Mouse (Mus musculus) neural tube, embryonic 14.5 days (tissue): ENCODE measurements around the gene Cmip. TPM values are rescaled to one million over a fixed set of nuclear protein-coding genes. Genes with fewer than 3 reads are reported as not detected.

Experiments used
- ATAC-seq: fragments of 200-750 bp; cut with Nextera tagmentation; 2 replicates; pipeline ENCODE4 v1.8.0; 2017; ENCODE audit warnings: low read depth, mild to moderate bottlenecking, moderate TSS enrichment, moderate library complexity
- H3K27ac ChIP-seq: fragments of 300-500 bp; sonication (generic); 2 replicates; pipeline ENCODE4 v1.5.1; 2014; ENCODE audit warnings: low read depth, mild to moderate bottlenecking, control low read depth, low read length, moderate library complexity, mixed read lengths
- H3K27me3 ChIP-seq: fragments of 300-500 bp; sonication (generic); 2 replicates; pipeline ENCODE4 v1.6.1; 2014; ENCODE audit warnings: low read length; ENCODE audit not compliant: control insufficient read depth, insufficient read depth
- H3K36me3 ChIP-seq: fragments of 300-500 bp; sonication (generic); 2 replicates; pipeline ENCODE4 v1.6.1; 2014; ENCODE audit warnings: low read length, mixed read lengths; ENCODE audit not compliant: control insufficient read depth, insufficient read depth
- H3K4me1 ChIP-seq: fragments of 300-500 bp; sonication (generic); 2 replicates; pipeline ENCODE4 v1.6.1; 2014; ENCODE audit warnings: low read length; ENCODE audit not compliant: control insufficient read depth, insufficient read depth
- H3K4me2 ChIP-seq: fragments of 300-500 bp; sonication (generic); 2 replicates; pipeline ENCODE4 v1.6.1; 2014; ENCODE audit warnings: mild to moderate bottlenecking, low read depth, low read length, control low read depth
- H3K4me3 ChIP-seq: fragments of 300-500 bp; sonication (generic); 2 replicates; pipeline ENCODE4 v1.5.1; 2014; ENCODE audit warnings: low read depth, low read length, control low read depth, mixed read lengths
- H3K9ac ChIP-seq: fragments of 300-500 bp; sonication (generic); replicated peaks from 2 replicates; pipeline ENCODE4 v1.6.1; 2014; ENCODE audit warnings: low read depth, mild to moderate bottlenecking, control low read depth, low read length, mixed read lengths
- H3K9me3 ChIP-seq: fragments of 300-500 bp; sonication (generic); 2 replicates; pipeline ENCODE4 v1.6.1; 2016; ENCODE audit warnings: low read length; ENCODE audit not compliant: control insufficient read depth
- WGBS: fragments of 180-500 bp; shearing (Covaris S2); extraction: QIAGEN DNeasy Blood & Tissue Kit; methylation state at CpG from one replicate; pipeline ENCODE4 v1.1.7; 2014; 5-methylcytosine and 5-hydroxymethylcytosine counted together
- polyA plus RNA-seq: library from polyadenylated mRNA; unstranded; fragments of >200 nt; fragmentation: Nextera tagmentation; extraction: Ambion mirVana; gene quantifications from 2 replicates; pipeline ENCODE4 v1.2.1, GENCODE M21; 2014

Cmip gene
- polyA plus RNA-seq, 1 experiment from 2014 or later: 135 TPM

GRCm38 (mm10) chr8:117322715-117323310 lies 65.9 kb downstream of the Cmip start:
- Histone ChIP-seq H3K4me3 (no peak overlapping the region), H3K4me1 (peaks cover 34% of the 10 kb centered on the region), H3K27me3 (no peaks in the 10 kb centered on the region), H3K9ac (no peak overlapping the region), H3K9me3 (no peaks in the 10 kb centered on the region), H3K36me3 (no peaks in the 10 kb centered on the region), H3K27ac (peak overlapping the region; percentile 77), H3K4me2 (peak overlapping the region; percentile 29; the same call in 1 of the 2 replicates)
- WGBS: 42% methylated on average over 8 of the region's 8 CpGs
- ATAC-seq: peak; percentile 21

GRCm38 (mm10) chr8:117324821-117325220 lies 68.0 kb downstream of the Cmip start:
- Histone ChIP-seq H3K36me3 (no peaks in the 10 kb centered on the region), H3K27ac (no peak overlapping the region), H3K27me3 (no peaks in the 10 kb centered on the region), H3K4me3 (no peak overlapping the region), H3K9me3 (no peaks in the 10 kb centered on the region), H3K4me2 (no peak overlapping the region), H3K9ac (no peak overlapping the region), H3K4me1 (peaks cover 43% of the 10 kb centered on the region)
- no peak for ATAC-seq
- WGBS: 91% methylated on average over 9 of the region's 9 CpGs

GRCm38 (mm10) chr8:117326735-117327134 lies 69.9 kb downstream of the Cmip start:
- Histone ChIP-seq H3K4me1 (peaks cover 32% of the 10 kb centered on the region), H3K36me3 (no peaks in the 10 kb centered on the region), H3K4me2 (no peak overlapping the region), H3K9ac (no peak overlapping the region), H3K4me3 (no peak overlapping the region), H3K27me3 (no peaks in the 10 kb centered on the region), H3K9me3 (no peaks in the 10 kb centered on the region), H3K27ac (no peak overlapping the region)
- WGBS: 86% methylated on average over 5 of the region's 5 CpGs
- ATAC-seq: no peak

- 44% methylated on average over 7 of the region's 7 CpGs for WGBS
- H3K4me2 ChIP-seq: no peak overlapping the region
- no peaks in the 10 kb centered on the region for H3K9me3 ChIP-seq
- no peak overlapping the region for H3K4me3 ChIP-seq
- no peaks in the 10 kb centered on the region for H3K27me3 ChIP-seq
- peaks cover 30% of the 10 kb centered on the region for H3K4me1 ChIP-seq
- H3K27ac ChIP-seq: peak overlapping the region; percentile 70
- no peak for ATAC-seq
- no peaks in the 10 kb centered on the region for H3K36me3 ChIP-seq
- H3K9ac ChIP-seq: no peak overlapping the region
Measured at GRCm38 (mm10) chr8:117327385-117327837, 70.5 kb downstream of the Cmip start.

- no peak overlapping the region for H3K4me2 ChIP-seq
- peaks cover 36% of the 10 kb centered on the region for H3K4me1 ChIP-seq
- no peaks in the 10 kb centered on the region for H3K27me3 ChIP-seq
- no peak overlapping the region for H3K4me3 ChIP-seq
- H3K36me3 ChIP-seq: no peaks in the 10 kb centered on the region
- no peak overlapping the region for H3K9ac ChIP-seq
- 80% methylated on average over 9 of the region's 9 CpGs for WGBS
- no peaks in the 10 kb centered on the region for H3K9me3 ChIP-seq
- ATAC-seq: no peak
- no peak overlapping the region for H3K27ac ChIP-seq
Measured at GRCm38 (mm10) chr8:117328758-117329157, 71.9 kb downstream of the Cmip start.

- Histone ChIP-seq H3K4me3 (no peak overlapping the region), H3K4me1 (peaks cover 40% of the 10 kb centered on the region), H3K27me3 (no peaks in the 10 kb centered on the region), H3K4me2 (no peak overlapping the region), H3K9me3 (no peaks in the 10 kb centered on the region), H3K27ac (peak overlapping the region; percentile 55; the same call in 1 of the 2 replicates), H3K36me3 (no peaks in the 10 kb centered on the region), H3K9ac (no peak overlapping the region)
- WGBS: 65% methylated on average over 9 of the region's 9 CpGs
- ATAC-seq: no peak
Measured at GRCm38 (mm10) chr8:117329167-117329566, 72.3 kb downstream of the Cmip start.

GRCm38 (mm10) chr8:117329903-117330302 lies 73.0 kb downstream of the Cmip start:
- H3K4me1 ChIP-seq: peaks cover 47% of the 10 kb centered on the region
- no peaks in the 10 kb centered on the region for H3K36me3 ChIP-seq
- no peak for ATAC-seq
- peak overlapping the region; percentile 12; the same call in 1 of the 2 replicates for H3K27ac ChIP-seq
- 57% methylated on average over 2 of the region's 2 CpGs for WGBS
- H3K4me3 ChIP-seq: no peak overlapping the region
- H3K9me3 ChIP-seq: no peaks in the 10 kb centered on the region
- no peak overlapping the region for H3K4me2 ChIP-seq
- H3K27me3 ChIP-seq: no peaks in the 10 kb centered on the region
- H3K9ac ChIP-seq: no peak overlapping the region

GRCm38 (mm10) chr8:117332229-117333010 lies 75.6 kb downstream of the Cmip start:
- WGBS: 82% methylated on average over 27 of the region's 27 CpGs
- Histone ChIP-seq H3K4me1 (peaks cover 47% of the 10 kb centered on the region), H3K4me3 (no peak overlapping the region), H3K36me3 (no peaks in the 10 kb centered on the region), H3K9ac (no peak overlapping the region), H3K27me3 (no peaks in the 10 kb centered on the region), H3K27ac (no peak overlapping the region), H3K4me2 (no peak overlapping the region), H3K9me3 (no peaks in the 10 kb centered on the region)
- ATAC-seq: no peak

GRCm38 (mm10) chr8:117333619-117334018 lies 76.8 kb downstream of the Cmip start:
- H3K4me3 ChIP-seq: no peak overlapping the region
- WGBS: 52% methylated on average over 6 of the region's 6 CpGs
- no peaks in the 10 kb centered on the region for H3K9me3 ChIP-seq
- H3K36me3 ChIP-seq: no peaks in the 10 kb centered on the region
- H3K4me1 ChIP-seq: peaks cover 45% of the 10 kb centered on the region
- no peak for ATAC-seq
- H3K27me3 ChIP-seq: no peaks in the 10 kb centered on the region
- H3K4me2 ChIP-seq: no peak overlapping the region
- H3K27ac ChIP-seq: no peak overlapping the region
- no peak overlapping the region for H3K9ac ChIP-seq
